Mouse (Mus musculus) frontal cortex, adult 2 months (tissue): ENCODE measurements at regions not wholly inside any gene's neighbourhood (a gene's known extent, or its start where the extent isn't known, plus 50 kb on each side); places are given as distances from the start of the nearest gene placed in this dataset.
"Not testable (repeated sequence)": the region's sequence is repeated elsewhere in the genome, so short reads cannot be mapped to it uniquely, and the experiment has no call there.

Experiments
- DNase-seq, 2 experiments: peaks; one replicate each; pipeline ENCODE4 v3.0.0; 2022; ENCODE audit warnings: low spot score in 1 of 2; ENCODE audit errors: extremely low spot score in 1 of 2

DNA sequence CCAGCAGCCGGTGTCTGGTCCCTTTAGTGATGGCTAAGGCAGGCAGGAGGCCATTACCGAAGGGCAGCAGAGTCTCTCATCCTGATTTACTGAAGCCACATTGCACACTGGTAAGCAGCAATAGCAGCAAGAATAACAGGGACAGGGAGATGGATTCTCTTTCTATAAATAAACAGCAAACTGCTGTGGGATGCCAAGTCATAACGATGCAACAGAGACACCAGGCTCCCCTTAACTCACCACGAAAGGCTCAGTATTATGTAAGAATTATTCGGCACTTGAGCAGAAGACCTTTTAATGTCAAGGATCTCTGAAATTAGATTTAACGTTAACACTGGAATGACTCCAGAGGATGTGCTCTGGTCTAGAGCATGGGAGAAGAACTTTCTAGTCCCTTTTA lies 202.1 kb downstream of the Ddx10 start:
- peak in 1 of 2 experiments; percentile 11 for DNase-seq

DNA sequence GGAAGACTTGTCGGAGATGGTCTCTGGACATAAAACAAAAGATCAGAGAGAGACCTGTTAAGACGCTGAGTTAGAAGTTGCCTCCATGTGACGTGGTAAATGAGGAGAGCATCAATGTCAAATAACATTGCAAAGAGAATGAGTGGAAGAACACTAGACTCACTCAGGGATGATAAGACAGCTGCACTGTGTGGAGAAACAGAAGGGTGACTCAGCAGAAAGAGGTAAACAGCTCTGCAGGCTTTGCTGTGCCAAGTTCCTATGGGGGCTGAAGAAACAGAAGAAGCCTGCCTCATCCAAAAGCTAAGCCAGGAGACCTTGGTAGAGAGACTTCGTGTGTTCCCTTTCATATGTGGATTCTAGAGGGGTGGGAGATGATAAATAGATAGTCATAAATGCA lies 214.1 kb downstream of the Ddx10 start:
- peak; percentile 33 to 61 for DNase-seq

DNA sequence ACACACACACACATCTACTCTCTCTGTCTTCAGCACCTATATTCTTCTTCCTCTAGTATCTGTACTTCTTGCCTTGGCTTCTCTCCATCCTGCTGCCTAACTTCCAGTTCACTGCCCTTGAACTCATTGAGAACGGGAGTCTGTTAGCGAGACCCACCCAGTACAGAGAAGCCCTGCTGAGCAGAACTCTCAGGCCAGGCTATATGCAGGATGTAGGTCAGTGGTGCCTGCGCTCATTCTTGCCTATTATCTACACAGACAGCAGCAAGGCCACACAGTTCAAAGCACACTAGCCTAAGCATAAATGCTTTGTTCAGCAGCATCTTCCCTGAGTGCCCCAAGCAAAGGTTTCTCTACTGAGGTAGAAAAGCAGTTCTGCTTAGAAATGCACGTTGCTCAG lies 225.8 kb downstream of the Ddx10 start:
- DNase-seq, result no peak

DNA sequence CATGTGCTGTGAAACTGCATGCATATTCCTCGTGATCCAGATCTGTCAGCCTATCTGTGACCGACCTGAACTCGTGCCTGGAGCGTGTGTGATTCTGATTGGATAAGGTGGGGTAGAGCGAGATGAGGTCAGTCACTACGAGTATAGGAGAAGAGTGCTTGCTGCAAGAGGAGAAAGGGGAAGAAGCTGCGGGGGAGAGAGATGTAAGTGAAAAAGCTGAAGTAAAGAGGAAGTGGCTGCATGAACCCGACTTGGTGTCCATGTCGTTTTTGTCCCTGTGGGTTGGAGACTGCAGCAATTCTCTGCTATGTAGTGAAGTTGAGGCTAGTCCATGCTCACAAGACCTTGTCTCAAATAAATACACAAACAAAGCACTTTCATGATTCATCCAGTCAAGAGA lies 237.1 kb downstream of the Ddx10 start:
- no peak for DNase-seq

DNA sequence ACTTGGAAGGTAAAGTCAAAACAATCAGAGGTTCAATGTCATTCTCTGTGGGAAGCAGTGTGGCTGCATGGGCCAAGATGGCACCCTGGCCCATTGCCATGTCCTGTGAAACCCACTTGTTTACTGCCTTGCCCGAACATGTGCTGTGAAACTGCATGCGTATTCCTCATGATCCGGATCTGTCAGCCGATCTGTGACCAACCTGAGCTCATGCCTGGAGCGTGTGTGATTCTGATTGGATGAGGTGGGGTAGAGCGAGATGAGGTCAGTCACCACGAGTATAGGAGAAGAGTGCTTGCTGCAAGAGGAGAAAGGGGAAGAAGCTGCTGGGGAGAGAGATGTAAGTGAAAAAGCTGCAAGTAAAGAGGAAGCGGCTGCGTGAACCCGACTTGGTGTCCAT lies 240.5 kb downstream of the Ddx10 start:
- no peak for DNase-seq

DNA sequence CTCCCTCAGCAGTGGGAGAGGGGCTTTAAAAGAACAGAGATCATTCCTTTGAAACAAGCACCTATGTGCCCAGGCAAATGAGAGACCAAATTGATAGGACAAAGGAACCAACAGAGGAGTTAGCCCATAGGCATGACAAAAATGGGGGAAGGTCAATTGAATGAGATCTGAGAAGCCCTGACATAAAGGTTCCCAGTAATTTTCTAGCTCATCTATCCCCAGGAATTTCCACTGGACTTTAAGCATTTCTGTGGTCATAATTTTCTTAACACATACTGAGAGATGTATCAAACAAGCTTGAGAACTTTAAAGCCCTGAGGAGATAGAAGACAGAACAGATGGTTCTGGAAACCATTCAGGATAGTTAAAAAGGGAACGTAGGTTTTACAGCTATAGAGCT lies 241.8 kb downstream of the Ddx10 start:
- no peak for DNase-seq

DNA sequence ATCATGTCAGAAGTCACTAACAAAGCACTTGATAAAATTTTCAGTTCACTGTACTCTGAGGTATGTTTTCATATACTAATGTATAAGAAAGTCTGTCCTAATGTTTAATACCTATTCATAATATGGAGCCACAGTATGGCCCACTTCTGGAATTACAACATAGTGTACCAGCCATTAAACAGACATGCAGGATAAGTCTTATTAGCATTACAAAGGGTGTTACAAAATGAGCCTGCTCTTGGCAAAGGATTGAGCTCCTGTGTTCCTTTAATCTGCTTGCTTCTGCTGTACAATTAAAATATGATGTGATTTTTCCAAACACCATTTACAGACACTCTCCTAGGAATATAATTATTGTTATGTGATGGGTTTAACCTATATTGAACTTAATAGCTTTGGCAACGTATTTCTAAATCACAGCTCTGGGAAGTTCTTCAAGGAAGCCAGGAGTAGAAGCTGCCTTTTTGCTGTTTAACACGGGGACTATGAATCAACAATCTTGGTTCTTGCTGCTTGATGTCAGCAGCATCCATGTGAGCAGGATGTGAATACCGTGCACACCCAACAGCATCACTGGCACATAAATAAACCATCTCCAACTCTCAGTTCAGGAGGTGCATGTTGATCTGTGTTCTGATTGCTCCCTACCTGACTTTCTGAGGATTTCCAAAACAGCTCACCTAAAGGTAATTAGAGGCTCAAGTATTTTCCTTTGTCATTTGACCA lies 243.4 kb downstream of the Ddx10 start:
- no peak for DNase-seq

DNA sequence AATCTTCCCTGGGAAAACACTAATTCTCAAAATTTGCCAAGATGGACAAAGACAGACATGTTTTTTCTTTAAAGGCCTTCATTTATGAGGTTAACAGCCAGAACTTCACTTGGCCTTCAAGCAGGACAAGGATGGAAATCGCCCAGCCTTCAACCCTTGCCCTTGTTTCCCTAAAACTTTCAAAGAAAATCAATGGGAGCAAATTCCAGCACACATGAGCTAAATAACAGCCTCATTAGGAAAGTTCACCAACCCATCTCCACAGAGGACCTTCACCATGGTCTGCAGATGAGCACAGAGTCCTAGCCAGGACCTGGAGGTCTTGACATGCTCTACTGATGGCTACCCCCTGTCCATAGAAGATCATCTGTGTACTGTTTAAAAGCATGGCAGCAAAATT lies 271.8 kb downstream of the Ddx10 start:
- no peak for DNase-seq

DNA sequence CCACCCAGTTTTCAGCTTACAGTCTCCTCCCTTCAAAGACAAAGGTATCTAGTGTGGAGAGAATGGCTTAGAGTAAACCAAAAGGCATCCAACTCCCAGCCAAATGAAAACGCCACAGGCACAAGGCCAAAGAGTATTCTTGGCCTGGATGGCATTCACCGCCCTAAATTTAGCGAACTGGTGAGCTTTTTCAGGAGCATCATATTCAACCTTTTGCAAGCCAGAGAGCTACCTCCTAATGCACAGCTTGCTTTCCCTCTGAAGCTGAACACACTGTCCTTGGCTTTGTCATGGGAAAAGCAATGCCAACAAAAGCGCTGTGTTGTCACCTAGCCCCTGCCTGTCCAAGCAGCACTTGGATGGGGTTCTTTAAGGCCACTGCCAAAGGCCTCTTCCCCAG lies 282.2 kb downstream of the Ddx10 start:
- no peak for DNase-seq

DNA sequence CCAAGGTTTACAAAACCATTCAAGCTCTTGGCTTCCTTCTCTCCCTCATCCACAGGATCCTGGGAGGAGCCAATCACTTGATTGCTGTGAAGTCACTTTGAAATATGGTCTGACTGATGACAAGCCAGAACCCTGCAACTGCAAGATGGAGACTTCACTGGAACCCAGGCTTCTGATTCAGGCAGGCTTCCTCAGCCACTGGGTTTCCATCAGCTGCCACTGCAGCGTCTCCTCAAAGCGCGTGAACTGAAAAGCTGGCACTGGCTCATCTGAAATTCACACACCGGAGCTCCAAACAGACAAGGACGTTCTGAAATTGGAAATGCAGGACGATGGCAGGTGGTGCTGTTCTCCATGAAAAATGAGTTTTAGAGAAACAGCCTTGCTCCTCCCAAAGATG lies 280.1 kb upstream of the AI593442 start:
- peak in 1 of 2 experiments; percentile 41 for DNase-seq

DNA sequence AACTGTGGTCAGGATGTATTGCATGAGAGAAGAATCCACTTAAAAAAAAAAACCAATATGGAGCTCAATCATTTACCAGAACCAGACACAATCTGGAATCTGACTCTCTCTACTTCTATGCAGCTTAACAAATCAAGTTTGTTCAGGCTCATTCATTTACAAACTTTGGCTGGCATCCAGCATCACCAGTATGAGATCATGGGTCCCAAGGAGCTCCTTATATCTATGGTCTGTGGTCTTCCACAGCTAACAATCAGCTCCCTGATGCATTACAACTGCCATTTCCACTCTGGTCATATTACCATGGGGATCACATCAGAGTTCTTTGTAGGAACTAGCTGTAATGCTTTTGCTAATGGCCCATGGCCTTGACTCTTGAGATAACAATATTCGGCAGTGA lies 277.7 kb upstream of the AI593442 start:
- DNase-seq, result no peak

DNA sequence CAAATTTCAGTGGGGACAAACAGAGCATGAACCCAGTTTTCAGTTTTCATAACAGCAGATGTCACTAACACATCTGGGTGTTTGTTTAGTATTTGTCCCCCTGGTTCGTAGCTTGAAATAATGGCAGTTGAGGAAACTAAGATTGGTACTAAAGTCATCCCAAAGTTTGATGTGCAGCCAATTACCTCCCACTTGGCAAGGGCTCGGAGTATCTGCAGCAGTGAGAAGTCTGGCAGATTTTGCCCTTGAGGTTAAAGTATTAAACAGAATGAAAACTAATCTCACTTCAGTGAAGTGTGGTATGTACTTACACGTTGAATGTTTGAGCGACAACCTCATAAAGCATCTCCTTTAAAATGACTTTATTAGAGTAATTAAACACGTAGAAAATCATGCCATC lies 264.5 kb upstream of the AI593442 start:
- DNase-seq, result no peak

DNA sequence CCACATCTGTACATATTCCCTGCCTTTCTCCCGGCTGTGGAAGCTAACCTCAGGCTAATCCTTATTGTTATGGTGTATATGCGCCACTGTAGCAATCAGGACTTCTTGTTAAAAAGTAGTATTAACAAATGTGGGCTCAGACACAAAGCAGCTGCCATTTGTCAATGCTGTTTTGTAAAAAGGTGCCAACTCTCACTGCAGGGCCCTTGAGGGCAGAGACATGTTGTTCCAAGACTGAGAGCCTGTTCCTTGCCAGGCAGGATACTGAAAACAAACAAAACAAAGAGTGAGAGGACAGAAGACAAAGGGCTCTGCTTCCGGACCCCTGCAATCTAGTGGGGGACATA lies 262.0 kb upstream of the AI593442 start:
- no peak for DNase-seq

DNA sequence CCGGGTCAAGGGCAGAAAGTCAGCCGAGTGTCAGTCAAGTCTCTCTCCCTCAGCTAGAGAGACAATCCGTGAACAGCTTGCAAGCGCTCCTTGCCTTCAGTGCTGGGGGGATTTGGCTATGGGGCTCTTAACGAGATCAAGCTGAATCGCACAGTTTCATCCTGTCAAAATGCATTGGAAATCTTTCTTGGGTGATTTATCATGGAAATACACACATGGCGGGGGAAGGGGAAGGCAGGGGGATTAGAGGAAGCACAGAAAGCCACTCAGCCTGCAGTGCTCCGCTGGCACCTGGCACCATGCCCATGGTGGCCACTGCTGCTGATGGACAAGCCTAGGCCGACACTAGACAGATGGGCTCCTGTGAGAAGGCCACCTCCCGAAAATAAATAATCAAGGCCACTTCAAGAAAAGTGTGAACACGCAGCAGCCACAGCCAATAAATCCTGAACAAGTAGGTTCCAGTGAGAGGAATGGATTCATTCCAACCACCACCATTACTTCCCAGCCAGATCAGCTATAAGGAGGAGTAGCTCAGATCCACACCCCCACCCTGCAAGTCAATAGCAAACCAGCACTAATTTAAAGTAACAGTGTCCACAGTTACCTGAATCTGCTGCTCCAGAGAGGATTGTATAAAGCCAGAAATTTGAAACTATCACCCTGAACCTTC lies 261.5 kb upstream of the AI593442 start:
- no peak for DNase-seq

DNA sequence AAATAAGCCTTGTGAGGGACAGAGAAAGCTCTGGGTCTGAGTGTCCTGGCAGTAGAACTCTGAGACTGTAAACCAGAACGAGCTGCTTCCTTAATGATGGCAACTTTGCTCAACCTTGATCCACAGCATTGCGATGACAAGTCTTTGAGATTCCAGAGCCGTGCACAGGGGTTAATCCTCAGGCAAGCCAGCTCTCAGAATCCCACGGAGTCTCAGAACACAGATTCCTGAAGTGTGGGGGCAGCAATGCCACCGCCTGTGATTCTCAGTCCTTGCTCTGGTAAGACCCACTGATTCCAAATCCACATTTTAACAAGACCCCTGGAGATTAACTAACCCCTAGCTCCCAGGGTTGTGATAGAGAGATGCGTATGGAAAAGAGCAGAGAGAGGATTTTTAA lies 255.5 kb upstream of the AI593442 start:
- no peak for DNase-seq

DNA sequence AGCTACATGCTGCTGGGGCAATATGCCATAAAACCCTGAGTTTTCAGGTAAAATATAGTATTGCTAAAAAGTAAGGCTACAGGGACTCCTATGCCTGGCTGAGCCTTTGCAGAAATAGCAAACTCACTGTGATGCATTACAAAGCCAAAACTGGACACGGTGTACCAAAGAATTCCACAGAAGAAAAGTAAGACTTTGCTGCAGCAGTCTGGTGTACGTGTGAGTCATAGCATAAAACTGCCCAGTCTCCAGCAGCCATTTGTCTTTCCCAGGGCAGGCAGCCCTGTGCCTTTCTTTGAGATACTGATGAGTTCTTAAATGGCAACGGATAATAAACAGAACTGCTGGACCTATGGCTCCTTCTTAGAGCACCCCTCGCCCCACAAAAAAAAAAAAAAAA lies 237.9 kb upstream of the AI593442 start:
- peak in 1 of 2 experiments; percentile 23 for DNase-seq

DNA sequence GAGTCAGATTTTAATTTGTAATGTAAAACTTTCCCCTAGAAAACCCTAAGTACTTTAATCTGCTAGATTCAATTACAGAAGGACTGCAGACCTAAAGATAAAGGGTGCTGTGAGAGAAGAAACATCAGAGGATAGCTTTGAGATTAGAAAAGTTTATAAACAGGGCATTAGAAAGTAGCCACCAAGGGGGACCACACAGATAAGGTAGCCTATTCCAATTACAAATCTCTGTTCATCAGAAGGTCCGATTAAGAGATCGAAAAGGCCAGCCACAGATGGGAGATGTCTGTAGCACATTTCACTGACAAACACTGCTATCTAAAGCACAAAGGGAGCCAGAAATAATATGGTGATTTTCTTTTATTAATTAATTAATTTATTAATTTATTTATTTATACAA lies 209.1 kb upstream of the AI593442 start:
- DNase-seq, result not testable (repeated sequence)

DNA sequence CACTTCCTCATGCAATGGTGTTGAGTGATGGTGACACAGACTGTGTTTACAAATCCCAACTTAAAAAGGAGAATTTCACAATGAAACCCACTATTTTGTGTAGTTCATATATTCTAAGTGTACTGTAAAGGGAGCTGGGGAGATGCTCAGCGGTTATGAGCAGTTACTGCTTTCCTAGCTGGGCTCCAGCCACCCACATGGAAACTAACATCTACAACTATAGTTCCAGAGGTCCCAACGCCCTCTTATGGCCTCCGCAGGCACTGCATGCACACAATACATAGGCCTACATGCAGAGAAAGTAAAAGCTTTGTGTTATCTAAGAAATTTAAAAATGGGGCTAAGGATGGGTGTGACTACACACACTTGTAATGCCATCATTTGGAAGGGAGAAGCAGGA lies 208.4 kb upstream of the AI593442 start:
- not testable (repeated sequence) for DNase-seq

DNA sequence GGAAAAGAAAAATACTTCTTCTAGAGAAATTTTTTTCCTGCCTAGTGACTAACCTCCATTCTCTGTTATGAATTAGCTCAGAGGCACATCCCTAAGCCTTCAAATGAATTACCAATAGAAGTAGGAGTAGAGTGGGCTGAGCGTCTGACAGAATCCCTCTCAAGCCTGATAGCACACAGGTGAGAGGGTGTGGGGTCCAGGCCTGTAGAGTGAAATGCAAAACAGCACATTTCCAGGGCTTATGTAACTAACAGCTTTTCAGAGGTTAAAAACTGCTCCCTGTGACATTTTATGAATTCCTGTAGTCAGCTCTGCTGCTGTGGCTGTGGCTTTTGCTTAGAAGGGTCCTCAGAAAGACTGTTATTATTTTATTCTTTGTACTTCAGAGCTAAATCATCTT lies 187.7 kb upstream of the AI593442 start:
- DNase-seq, result no peak

DNA sequence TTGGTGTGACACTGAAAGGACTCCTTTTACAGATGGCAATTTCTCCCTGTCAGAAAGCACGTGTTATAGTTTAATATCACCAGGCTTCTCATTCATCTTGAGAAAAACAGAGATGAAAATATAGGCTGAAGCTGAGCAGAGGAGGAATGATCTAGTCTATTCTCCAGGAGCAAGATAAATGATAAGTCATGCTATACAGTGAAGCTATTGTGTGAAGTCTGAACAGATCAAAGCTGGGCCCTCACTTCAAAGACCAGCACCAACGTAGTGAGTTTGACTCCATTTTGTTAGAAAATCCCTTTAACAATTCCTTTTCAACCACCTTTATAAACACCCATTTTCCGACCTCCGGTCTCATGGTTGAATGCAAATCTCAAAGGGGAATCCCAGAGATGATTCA lies 180.7 kb upstream of the AI593442 start:
- DNase-seq, result no peak

DNA sequence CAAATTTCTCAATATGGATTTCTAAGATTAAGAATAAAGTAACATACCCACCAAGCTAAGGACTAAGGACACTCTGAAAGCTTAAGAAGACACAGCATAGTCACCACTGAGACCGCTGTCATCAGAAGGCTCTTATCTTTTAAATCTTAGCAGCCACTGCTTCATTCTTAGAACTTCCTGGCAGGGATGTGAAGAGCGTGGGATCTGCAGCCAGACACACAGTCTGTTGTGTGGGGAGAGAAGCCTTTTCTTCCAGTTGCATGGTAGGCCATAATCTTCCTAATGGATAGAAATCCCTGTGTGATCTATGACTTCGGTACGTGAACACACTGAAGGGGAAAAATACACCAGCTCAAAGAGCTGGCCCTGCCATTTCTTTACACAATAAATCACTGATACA lies 178.8 kb upstream of the AI593442 start:
- peak; percentile 40 to 75 for DNase-seq

DNA sequence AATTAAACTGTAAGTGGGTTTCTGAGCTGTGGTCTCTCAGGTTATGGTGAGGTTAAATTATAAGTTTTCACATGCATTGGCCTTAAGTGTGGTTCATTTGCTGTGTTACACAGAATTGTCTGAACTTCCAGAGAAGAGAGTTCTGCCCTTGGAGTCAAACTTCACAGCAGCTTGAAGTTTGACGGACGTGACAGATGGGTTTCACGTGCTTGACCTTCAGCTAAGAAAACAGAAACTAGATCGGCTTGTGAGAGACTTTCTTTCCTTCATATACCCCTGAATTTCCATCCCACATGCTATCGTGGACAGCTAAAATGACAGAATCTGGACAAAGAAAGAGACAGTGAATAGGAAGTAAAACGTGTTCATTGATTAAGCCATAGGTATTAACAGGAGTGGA lies 173.8 kb upstream of the AI593442 start:
- DNase-seq, result no peak

DNA sequence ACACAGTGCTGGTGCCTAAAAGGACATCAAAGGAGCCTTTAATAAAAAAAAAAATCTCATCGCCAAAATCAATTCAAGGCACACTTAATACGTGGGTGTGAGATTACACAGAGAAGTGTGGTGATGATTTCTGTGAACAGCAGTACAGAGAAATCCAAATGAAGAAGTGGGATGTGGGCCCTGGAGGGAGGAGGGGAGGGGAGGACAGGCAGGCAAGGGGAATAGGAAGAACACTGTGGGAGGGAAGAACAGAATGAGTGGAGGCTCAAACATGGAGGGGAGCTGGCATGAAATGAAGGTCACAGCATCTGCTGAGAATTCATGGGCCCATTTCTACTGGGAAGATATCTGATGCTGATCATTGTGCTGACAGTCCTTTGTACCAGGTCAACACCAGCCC lies 171.0 kb upstream of the AI593442 start:
- peak; percentile 28 to 47 for DNase-seq
